Mouse (Mus musculus): ENCODE measurements around the gene Gart. TPM values are rescaled to one million over a fixed set of nuclear protein-coding genes. Genes with fewer than 3 reads are reported as not detected.

Gene Gart
- 10 to 100 TPM; 51.1 to 54.2 TPM for total RNA-seq (2021)
- long read RNA-seq, transcript Gart-204 (11 exons, 1,852 nt): minor isoform, 5 of 39 reads
- long read RNA-seq, transcript Gart-202 (11 exons, 1,865 nt): minor isoform, 12 of 39 reads
- long read RNA-seq, transcript Gart-201 (22 exons, 3,518 nt): major isoform, 13 of 39 reads
- long read RNA-seq, partial matches to known transcripts: 5 of 39 reads
- long read RNA-seq, other reads (novel, unspliced or antisense): 2 of 39 reads

DNA sequence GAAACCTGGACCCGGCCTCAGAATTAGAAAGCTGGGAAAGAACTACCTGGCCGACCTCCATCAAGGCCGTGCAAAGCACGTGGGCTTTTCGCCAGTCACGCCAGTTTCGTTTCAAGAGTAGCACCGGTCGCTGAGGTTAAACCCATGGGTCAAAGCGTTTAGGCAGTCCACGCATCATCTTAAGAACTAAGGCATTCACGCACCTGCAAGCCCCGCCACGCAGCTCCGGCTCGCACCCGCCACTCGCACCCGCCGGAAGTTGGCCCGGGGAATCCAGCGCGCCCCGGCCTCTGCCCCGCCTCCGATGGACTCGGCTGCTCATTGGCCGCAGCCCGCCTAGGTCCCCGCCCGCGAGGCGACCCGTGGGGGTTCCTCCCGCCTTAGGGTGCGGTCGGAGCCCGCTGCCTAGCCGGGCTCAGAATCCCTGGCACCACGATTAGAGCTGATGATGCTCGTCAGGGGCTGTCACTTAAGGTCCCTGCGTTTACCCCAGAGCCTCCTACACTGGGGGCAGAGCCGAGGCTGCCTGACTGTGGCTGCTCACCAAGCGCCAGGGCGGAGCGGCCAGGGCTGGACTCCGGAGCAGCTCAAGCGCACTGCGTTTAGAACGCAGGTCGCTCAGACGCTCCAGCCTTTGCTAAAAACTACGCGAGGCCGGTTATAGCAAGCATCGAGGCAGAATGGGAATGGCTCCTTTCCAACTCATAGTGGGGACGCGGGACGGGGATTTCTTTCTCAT lies at the start of gene Gart:
Gart (minus strand) TSS at position 272 of the 739 bp plus-strand sequence.
- peak; percentile 87 to 94 for DNase-seq (ENCODE audit: low spot score in 2 of 2)

DNA sequence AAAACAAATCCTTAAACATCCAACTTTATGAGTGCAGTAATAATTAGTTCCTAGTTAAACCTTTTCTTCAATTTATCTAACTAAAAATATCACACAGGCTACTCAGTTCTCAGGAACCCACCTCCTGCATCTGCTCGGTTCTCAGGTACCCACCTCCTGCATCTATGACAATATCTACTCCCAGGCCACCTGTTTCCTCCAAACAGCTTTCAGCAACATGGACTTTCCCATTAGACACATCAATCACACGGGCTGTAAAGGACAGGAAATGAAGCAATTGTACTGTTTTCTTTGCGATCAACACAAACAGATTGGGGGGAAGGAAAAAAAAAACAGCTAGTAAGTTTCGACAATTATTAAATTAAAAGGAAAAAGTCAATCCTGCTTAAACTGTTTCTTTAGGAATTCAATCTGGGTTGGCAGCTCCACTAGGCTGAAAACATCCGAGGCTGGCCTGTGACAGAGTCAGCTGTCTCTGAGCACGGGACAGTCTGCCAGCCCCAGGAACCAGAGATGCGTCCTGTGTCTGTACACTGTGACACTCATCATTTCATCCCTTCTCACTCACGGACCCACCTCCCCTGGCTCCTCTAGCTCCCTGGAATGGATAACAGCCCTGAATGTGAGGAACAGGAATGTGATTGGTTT lies 48.5 kb upstream of the Gart start:
- no peak for DNase-seq (ENCODE audit: low spot score in 2 of 2)

DNA sequence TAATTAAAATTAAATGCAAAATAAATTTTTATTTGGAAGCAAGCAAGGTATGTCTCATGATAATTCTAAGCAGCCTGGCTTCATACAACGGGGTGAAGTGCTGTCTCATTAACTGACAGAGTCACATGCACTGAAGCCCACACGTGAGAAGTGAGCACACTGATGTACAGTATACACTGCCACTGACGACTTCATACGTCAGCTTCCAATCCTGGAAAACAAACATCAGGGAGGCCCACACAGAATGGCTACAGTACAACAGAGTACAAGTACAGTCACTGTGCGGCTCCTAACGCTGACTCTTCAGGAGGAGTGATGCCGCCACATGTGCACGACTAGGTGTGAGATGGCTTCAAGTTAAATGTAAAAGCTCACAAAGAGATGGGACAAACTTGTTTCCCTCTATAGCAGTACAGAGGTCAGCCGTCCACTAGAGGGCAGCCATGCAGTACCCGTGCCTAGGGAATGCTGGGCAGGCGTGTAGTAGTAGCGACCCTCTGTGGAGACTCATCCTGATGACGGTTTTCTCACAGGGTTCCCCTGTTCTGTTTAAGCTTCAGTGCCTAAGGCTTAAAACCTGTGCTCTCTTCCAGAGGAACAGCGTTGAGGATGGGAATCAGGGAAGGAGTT lies 47.8 kb upstream of the Gart start:
- peak; percentile 80 to 84 for DNase-seq (ENCODE audit: low spot score in 2 of 2)

DNA sequence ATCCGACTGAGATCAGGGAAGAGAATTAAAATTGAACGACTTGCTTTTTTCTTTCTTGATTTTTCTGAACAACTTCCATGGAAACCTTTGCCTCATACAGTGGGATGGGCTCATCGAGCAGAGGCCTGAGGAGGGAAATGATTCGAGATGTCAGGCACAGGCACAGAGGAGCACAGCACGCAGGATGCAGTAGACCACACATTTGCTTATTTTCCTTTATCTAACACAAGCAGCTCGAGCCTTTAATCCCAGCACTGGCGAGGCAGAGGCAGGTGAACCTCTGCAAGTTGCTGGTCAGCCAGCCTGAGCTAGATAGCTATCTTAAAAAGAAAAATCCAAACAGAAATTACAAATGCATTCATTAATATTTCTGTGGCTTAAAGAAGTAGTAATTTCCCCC lies 43.0 kb upstream of the Gart start:
- no peak for DNase-seq (ENCODE audit: low spot score in 2 of 2)

DNA sequence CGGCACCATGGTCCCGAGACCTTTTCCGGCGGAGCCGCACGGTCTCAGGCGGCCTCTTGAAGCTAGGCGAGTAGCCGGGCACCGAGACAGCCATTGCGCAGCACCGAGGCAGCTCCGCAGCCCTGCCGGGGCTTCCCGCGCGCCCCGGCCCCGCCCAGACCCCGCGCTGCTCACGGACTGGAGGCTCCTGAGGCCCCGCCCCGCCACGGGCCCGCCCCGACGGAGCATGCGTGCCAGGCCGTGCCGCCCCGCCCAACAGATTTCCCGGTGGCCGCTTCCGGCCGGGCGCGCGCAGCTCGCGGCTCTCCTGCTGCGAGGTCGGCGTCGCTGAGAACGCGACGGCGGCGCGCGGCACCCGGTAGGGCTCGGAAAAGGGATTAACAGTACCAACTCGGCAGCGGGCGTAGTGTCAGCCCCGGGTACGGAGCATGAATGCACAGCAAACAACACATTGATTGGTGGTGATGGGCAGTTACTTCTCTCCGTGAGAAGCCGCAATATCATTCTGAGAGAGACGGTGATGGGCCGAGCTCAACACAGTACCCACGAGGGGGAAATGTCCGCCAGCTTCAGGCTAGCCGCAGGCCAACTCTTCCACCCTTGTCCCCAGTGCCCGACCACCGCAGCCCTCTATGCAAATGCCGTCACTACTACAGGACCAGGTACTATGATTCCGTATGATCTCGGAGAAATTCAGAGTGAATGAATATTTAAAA lies 42.0 kb upstream of the Gart start, which contains the start of gene Donson:
Donson (minus strand) TSS at position 152 of the 716 bp plus-strand sequence.
- peak; percentile 90 to 95 for DNase-seq (ENCODE audit: low spot score in 2 of 2)

DNA sequence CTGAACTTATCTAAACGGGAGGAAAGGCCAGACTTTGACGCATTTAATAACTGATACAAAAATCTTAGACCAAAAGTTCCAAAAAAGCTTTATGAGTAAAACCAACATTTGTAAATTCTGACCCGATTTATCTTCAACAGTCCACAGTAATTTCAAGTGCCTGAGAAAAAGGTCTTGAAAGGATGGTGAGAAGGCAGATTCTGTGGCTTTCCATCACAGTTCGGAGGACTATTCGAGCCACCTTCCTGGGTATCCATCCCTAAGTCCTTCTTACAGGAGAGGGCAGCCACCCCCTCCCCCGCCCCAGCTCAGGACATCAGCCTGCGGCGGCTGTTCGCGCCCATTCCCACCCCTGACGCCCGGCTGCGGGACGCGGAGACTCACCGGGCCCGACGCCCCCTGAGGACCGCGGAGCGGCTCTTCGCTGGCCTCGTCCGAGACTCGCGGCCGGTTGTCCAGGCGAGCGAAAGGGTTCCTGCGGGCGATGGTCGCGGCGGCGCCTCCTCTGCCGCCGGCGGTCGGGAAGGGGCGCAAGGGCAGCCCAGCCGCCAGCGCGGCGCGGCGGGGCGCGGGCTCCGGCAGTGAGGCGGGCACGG lies 41.4 kb upstream of the Gart start:
- no peak for DNase-seq (ENCODE audit: low spot score in 2 of 2)

DNA sequence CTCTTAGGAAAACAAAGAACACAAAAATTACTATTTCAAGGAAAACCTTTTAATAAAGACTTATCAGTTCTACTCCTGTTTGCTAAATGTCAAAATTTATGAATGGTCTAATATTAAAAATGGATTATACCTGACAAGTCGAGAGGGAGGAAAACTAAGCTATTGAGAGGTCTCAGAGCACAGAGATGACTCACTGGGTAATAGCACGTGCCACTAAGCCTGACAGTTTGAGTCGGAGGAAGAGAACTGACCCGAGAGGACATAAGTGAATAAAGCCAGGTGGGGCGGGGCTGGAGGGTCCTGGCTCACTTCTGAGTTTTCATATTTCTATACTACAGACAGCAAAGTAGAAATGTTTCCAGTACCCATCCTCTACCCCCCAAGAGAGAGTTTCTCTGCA lies 39.6 kb upstream of the Gart start:
- no peak for DNase-seq (ENCODE audit: low spot score in 2 of 2)

DNA sequence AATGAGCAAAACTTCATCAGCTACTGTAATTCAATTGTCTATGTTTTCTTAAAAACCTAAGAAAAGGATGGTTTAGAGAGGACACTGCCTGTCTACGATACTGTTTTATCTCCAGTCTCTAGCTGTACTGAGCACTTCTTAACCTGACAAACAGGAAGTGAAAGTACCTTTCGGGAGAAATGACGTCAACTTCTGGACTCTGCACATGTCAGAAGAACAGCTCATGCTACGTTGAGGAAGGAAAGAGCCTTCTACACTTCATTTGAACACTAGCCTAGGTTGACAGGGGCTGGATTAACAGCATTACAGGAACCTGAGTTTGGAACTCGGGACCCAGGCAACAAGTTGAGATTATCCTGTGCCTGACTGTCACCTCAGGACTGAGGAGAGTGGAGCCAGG lies 38.8 kb upstream of the Gart start:
- DNase-seq (ENCODE audit: low spot score in 2 of 2): no peak

DNA sequence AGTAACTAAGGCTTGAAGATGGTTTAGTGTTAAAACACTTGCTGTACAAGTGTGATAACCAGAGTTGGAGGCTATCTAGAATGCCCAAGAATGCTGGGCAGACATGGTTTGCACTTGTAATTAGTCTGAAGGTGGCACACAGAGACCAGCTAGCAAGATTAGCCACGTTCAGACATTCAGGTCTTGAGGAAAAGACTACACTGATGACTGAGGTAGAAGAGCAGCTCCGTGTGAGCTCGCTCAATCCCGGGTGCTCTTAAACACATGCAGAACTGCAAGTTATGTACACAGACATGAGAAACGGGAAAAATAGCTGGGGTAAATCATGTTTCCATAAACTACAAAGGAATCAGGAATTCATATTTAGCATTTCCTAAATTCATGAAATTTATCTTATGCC lies 33.9 kb upstream of the Gart start:
- no peak for DNase-seq (ENCODE audit: low spot score in 2 of 2)

DNA sequence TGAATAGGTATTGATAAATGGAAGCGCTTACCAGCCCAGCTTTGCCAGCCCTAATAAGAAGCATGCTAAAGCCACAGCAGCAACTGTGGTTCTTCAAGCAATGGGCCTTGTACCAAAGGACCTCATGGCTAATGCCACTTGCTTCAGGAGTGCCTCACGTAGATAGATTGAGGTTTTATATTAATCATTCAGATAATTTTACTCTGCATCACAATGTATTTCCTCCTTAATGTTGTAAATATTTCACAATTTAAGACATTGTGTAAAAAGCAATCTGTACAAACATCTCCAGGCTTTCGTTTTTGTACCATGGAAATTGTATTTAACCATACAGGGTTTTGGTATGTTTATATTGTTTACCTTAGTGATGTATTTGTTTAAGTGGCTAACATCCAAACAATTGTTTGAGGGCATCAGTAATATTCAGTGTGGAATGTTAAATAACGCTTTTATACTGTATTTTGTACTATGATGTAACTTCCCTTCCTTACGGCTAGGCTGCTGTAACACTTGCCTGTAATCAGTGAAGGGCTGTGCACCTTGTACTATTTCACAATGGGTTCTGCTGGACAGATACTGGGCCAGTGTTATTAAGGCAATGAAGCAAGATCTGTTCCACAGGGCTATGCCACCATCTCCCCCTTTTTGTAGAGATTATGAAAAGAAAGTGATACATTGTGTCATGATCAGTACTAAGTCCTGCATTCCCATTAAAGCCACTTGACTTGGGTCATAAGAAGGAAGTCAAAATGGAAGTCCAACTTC lies 31.6 kb upstream of the Gart start:
- DNase-seq (ENCODE audit: low spot score in 2 of 2): no peak

DNA sequence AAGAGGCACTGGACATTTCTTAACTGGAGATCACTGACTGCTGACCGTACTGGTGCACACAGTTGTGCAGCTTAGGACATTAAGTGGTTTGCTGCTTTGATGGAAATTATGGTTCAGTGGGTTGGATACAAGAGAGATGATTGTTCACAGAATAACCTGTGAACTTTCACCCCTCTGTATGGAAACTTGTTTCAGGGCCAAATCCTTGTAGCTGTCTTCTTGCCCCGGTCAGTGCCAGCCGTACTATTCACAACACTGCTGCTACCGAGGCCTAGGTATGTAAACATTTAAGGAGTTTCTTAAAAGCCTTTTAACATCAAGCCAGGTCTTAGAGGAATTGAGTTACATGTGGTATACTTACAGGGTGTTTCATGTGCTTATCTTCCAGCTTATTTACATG lies 27.7 kb upstream of the Gart start:
- no peak for DNase-seq (ENCODE audit: low spot score in 2 of 2)

DNA sequence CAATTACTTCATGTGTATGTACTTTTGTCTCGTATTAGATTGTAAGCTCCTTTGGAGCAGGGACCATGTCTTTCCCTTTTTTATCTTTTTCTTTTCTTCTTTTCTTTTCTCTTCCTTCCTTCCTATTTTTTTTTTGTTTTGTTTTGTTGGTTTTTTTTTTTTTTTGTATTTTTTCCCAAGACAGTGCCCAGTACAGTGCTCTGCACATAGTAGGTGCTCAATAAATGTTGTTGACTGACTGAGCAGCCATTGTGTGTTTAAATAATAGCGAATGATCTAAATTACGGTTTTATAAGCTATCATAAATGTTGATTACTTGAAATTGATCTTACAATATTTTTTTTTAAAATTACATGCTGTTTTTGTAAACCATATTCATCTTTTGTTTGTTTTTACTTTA lies 17.0 kb upstream of the Gart start:
- DNase-seq (ENCODE audit: low spot score in 2 of 2): no peak

DNA sequence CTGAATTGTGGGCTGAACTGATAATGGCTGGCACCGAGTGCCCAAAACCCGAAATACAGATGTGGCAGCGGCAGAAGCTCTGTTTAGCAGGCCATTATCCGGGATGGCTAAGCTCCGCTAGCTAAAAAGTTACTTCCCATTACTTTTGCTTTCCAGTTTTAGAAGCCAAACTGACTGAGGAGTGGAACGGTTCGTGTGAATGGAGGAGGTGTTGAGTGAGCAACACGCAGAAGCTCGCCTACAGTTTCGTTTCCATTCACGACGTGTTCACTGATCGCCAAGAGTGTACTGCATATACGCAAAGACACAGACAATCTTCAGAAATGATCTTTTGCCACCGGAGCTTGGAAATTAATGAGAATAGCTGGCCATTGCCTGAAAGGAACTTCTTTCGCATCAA lies 15.6 kb upstream of the Gart start:
- DNase-seq (ENCODE audit: low spot score in 2 of 2): no peak

DNA sequence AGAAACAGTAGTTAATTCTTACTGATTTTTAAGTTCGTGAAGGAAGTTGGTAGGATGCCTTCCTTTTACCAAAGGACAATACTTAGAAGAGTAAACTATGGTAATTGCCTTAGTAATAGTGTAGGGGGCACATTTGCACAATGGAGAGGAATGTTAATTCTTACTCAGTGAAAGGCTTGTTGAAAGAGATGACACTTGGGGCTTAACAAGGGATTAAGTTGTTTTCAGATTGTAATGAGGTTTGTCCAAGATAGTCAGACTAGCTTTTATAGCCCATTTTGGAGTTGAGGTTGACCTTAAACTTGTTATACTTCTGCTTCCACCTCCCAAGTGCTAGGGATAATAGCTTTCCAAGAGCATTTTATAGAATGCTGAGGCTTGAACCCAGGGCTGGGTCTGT lies 14.6 kb upstream of the Gart start:
- no peak for DNase-seq (ENCODE audit: low spot score in 2 of 2)

DNA sequence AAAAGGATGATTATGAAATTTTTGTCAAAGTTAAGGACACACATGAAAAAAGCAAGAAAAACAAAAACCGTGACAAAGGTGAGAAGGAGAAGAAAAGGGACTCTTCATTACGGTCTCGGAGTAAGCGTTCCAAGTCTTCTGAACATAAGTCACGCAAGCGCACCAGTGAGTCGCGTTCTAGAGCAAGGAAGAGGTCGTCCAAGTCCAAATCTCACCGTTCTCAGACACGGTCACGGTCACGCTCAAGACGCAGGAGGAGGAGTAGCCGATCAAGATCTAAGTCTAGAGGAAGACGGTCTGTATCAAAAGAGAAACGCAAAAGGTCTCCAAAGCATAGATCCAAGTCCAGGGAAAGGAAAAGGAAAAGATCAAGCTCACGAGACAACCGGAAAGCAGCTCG lies 13.0 kb upstream of the Gart start:
- DNase-seq (ENCODE audit: low spot score in 2 of 2): no peak

DNA sequence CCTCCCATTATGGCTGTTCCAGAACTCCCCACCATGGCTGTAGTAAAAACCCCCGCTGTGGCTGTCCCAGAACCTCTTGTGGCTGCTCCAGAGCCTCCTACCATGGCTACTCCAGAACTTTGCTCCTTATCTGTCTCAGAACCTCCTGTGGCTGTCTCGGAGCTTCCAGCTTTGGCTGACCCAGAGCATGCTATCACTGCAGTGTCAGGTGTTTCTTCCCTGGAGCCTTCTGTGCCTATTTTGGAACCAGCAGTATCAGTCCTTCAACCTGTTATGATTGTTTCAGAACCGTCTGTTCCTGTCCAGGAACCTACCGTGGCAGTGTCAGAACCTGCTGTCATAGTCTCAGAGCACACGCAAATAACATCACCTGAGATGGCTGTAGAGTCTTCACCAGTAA lies 11.7 kb upstream of the Gart start:
- no peak for DNase-seq (ENCODE audit: low spot score in 2 of 2)

DNA sequence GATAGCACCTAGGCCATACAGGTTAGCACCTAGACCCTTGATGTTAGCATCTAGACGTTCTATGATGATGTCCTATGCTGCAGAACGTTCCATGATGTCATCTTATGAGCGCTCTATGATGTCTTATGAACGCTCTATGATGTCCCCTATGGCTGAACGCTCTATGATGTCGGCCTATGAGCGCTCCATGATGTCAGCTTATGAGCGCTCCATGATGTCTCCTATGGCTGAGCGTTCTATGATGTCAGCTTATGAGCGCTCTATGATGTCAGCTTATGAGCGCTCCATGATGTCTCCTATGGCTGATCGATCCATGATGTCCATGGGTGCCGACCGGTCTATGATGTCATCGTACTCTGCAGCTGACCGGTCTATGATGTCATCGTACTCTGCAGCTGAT lies 10.5 kb upstream of the Gart start:
- no peak for DNase-seq (ENCODE audit: low spot score in 2 of 2)

DNA sequence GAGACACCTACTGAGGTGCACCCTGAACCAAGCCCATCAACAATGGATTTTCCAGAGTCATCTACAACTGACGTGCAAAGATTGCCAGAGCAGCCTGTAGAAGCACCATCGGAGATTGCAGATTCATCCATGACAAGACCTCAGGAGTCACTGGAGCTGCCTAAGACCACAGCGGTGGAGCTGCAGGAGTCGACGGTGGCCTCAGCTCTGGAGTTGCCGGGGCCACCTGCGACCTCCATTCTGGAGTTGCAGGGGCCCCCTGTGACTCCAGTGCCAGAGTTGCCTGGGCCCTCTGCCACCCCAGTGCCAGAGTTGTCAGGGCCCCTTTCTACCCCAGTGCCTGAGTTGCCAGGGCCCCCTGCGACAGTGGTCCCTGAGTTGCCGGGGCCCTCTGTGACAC lies 8.5 kb upstream of the Gart start:
- DNase-seq (ENCODE audit: low spot score in 2 of 2): no peak

DNA sequence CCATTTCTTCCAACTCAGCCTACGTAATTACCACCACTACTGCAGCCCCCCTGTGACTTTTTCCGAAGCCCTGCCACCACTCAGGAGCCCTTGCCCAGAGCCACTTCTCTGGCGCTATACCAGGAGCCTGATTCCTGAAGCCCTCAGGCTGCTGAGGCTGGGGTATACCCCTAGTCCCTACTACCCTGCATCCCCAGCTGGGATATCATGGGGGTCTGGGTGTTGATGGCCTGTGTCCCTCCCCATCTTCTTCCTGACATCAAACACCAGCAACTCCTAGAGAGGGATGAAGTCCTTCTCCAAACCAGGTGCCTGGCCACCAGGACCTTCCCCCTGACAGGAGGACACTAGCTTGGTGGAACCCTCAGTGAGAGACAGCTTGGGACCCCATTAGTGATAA lies 5.4 kb upstream of the Gart start:
- DNase-seq (ENCODE audit: low spot score in 2 of 2): no peak

DNA sequence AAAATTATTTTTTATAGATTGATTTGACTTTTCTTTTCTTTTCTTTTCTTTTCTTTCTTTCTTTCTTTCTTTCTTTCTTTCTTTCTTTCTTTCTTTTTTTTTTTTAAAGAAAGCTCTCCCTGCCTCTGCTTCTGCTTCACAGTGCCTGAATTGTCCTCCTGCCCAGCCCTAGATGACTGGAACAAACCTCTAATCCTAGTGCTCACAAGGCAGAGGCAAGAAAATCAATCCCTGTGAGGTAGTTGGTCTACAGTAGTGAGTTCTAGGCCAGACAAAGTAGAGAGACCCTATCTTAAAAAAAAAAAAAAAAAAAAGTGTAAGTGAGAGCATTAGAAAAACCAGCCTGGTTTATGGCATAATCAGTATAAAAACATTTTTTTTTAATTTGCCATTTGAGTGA lies 3.0 kb upstream of the Gart start:
- DNase-seq (ENCODE audit: low spot score in 2 of 2): no peak

All from layer of hippocampus, postnatal 10 days (tissue).